Mouse (Mus musculus) cortical plate, adult 2 months (tissue): ENCODE results near the gene Nmrk2. TPM values are rescaled to one million over a fixed set of nuclear protein-coding genes. Genes with fewer than 3 reads are reported as not detected.
"Not testable (repeated sequence)": the region's sequence is repeated elsewhere in the genome, so short reads cannot be mapped to it uniquely, and the experiment has no call there.

Experiments used
- H3K27ac ChIP-seq: fragments of 200-500 bp; 2 replicates; pipeline ENCODE4 v1.5.1; 2012; ENCODE audit warnings: low read length, control low read depth, inconsistent platforms; ENCODE audit not compliant: insufficient read depth
- H3K4me1 ChIP-seq: fragments of 200-500 bp; 2 replicates; pipeline ENCODE4 v1.6.1; 2011; ENCODE audit warnings: low read length; ENCODE audit not compliant: control insufficient read depth, insufficient read depth
- H3K4me3 ChIP-seq: fragments of 200-500 bp; 2 replicates; pipeline ENCODE4 v1.5.1; 2011; ENCODE audit warnings: mild to moderate bottlenecking, low read length, control low read depth; ENCODE audit not compliant: insufficient read depth
- CTCF ChIP-seq: fragments of 200-500 bp; IDR thresholded peaks from 2 replicates; pipeline ENCODE4 v1.5.1; 2011; ENCODE audit warnings: mild to moderate bottlenecking, control low read depth, low read length; ENCODE audit not compliant: insufficient read depth; ENCODE audit errors: extremely low read depth
- POLR2A ChIP-seq: fragments of 200-500 bp; IDR thresholded peaks from 2 replicates; pipeline ENCODE4 v1.6.1; 2011; ENCODE audit warnings: mild to moderate bottlenecking, low read length, control low read depth; ENCODE audit not compliant: insufficient read depth; ENCODE audit errors: extremely low read depth
- polyA plus RNA-seq: library from polyadenylated mRNA; depleted of rRNA; stranded (reverse); fragments of >200 nt; gene quantifications from 2 replicates; pipeline ENCODE4 v1.2.3, GENCODE M21; 2012

Gene Nmrk2
- polyA plus RNA-seq, 1 experiment = 0.13 TPM

DNA sequence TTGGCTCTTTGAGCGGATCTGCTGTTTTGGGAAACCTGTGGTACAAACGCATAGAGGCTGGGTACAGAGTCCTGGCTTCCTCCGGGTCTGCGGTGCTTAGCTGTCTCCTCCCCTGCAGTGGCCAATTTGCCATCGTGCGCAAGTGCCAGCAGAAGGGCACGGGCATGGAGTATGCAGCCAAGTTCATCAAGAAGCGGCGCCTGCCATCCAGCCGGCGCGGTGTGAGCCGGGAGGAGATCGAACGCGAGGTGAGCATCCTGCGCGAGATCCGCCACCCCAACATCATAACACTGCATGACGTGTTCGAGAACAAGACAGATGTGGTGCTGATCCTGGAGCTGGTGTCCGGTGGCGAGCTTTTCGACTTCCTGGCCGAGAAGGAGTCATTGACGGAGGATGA, 12.0 kb downstream of the Nmrk2 start:
- TF ChIP-seq POLR2A (no peak), CTCF (no peak)
- 0 out of 2 replicates have a peak, but pooled peaks cover 2% of the 10 kb centered on the region for H3K4me1 ChIP-seq

DNA sequence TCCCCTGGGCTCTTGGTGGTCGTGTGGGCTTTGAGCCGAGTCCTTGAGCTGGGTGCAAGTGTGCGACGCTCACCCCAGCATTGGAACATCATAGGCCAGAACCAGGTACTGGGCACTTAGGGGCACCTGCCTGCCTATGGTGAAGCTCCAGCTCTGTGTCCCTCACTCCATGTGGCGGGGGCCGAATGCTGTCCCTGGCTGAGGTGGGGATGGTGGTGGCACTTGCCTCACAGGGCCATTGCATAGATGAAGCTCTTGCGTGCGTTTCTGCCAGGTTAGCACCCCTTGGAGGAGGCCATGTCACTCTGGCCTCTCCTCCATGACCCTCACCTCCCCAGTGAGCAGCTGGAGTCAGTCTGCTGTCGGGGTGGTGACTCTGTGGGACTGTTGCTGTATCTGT, 14.7 kb downstream of the Nmrk2 start:
- no peak overlapping the region for H3K27ac ChIP-seq
- TF ChIP-seq POLR2A (no peak), CTCF (no peak)
- H3K4me3 ChIP-seq = no peak overlapping the region
- peaks cover 2% of the 10 kb centered on the region for H3K4me1 ChIP-seq

More for the DNA sequence above, 12.0 kb downstream of the Nmrk2 start:
- Histone ChIP-seq H3K4me3 (no peak overlapping the region), H3K27ac (no peak overlapping the region)

DNA sequence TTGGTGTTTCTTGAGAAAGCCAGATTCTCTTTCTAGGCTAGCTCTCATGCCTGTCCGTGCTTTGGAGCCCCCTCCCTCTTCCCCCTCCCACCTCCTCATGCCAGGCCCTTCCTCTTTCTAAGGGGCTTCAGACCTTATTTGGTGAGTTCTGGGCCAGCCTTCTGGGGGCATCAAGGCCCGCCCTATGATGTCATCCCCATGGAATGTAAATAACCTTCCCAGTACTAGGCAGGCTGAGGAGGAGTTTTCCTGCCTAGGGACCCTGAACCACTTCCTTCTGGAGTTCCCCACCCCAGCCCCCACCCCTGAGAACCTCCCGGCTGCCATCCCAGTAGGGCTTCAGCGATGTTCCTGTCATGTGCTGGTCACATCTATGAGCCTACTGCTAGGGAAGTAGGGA, 17.1 kb downstream of the Nmrk2 start:
- Histone ChIP-seq H3K4me3 (no peak overlapping the region), H3K27ac (no peak overlapping the region), H3K4me1 (peaks cover 2% of the 10 kb centered on the region)
- no peak for TF ChIP-seq CTCF
- TF ChIP-seq POLR2A = no peak

DNA sequence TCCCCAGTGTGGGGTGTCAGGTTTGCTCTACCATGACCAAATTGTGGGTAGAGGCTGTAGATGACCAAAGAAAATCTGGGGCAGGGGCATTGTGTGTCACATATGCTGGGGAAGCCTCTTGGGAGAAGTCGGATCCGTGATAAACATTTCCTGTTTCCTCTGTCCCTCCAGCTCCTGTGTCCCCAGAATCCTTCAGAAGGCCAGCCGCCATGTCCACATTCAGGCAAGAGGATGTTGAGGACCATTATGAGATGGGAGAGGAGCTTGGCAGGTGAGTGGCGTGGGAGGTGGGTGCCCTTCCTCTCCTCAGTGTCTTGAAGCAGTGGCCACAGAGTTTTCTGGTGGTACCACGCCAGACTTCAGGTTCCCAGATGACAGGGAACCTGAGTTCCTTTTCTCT, 18.0 kb downstream of the Nmrk2 start, which contains the start of gene 4930442H23Rik:
4930442H23Rik (minus strand) TSS at position 45 of the 400 bp plus-strand sequence.
- TF ChIP-seq POLR2A (no peak), CTCF (no peak)
- H3K4me3 ChIP-seq = peak within 1 kb of the TSS; percentile 45
- peak within 1 kb of the TSS; percentile 33; the same call in 1 of the 2 replicates for H3K27ac ChIP-seq
- peaks cover 2% of the 10 kb centered on the region for H3K4me1 ChIP-seq

DNA sequence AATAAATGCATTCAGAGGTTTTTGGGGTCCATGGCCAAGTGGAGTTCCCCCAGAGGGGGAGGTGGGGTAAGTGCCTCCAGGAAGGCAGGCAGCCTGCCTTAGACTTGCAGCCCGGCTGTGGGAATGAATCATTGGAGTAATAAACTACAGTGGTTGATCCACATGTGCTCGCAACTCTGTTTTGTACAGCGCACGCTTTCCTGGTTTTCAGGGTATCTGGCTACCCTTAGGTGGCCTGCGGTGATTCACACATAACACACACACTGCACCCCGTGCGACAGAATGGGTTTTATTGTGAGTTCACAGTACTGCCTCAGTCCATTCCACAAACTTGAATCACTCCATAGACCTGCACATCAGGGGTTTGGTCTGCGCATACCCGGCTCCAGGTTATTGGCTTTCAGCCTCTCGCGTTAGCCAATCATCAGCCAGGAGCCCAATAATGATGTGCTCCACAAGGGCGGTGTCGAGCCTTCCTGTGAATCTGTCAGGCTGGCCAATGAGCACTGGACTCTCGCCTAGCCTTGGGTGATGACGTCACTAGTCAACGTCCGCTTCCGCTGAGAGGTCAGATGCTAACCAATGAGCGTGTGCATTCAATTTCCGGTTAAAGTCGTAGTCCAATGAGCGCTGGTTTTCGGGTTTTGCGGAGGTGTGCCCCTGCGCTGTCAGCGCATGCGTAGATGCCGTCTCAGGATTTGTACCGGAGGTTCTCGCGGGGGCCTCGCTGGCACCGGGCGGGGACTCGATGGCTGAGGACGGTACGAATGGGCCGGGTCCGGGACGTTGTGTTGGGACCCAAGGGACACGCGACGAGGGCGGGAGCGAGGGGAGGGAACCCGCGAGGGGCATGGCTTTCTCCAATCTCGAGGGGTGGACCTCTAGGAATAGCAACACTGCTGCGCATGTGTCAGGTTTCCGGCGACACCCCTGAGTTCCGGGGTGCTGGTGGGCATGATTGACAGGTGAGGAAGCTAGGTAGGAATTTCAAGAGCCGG, 19.2 kb downstream of the Nmrk2 start, which contains the start of gene Dapk3:
Dapk3 (plus strand) TSS at position 670 of the 998 bp plus-strand sequence.
- peak; percentile 88 for TF ChIP-seq POLR2A
- TF ChIP-seq CTCF = no peak
- H3K4me3 ChIP-seq = peak within 1 kb of the TSS; percentile 45
- peaks cover 3% of the 10 kb centered on the region for H3K4me1 ChIP-seq
- peak within 1 kb of the TSS; percentile 33; the same call in 1 of the 2 replicates for H3K27ac ChIP-seq

DNA sequence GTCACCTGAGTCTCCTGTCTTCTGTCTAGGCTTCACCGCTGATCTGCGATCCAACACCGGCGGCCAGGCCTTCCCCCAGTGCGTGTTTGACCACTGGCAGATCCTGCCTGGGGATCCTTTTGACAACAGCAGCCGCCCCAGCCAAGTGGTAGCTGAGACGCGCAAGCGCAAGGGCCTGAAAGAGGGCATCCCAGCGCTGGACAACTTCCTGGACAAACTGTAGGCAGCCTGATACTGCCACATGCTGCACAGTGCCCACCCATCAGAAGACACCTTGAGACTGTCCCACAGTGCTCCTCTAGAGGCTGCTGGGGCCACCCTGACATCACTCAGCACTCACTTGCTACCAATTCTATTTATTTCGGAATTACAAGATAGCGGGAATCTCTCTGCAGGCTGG, 20.0 kb downstream of the Nmrk2 start:
- H3K27ac ChIP-seq, H3K4me1 ChIP-seq, H3K4me3 ChIP-seq: not testable (repeated sequence)

DNA sequence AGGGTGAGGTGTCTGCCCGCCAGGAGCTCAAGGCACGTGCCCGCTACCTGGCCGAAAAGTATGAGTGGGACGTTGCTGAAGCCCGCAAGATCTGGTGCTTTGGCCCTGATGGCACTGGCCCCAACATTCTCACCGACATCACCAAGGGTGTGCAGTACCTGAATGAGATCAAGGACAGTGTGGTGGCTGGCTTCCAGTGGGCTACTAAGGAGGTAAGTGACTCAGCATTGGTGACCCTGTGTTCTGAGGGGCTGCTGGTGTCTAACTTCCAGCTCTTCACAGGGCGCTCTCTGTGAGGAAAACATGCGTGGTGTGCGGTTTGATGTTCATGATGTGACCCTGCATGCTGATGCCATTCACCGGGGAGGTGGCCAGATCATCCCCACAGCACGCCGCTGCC, 20.9 kb downstream of the Nmrk2 start:
- H3K4me3 ChIP-seq = no peak overlapping the region
- peaks cover 4% of the 10 kb centered on the region for H3K4me1 ChIP-seq
- no peak for TF ChIP-seq CTCF
- no peak for TF ChIP-seq POLR2A

DNA sequence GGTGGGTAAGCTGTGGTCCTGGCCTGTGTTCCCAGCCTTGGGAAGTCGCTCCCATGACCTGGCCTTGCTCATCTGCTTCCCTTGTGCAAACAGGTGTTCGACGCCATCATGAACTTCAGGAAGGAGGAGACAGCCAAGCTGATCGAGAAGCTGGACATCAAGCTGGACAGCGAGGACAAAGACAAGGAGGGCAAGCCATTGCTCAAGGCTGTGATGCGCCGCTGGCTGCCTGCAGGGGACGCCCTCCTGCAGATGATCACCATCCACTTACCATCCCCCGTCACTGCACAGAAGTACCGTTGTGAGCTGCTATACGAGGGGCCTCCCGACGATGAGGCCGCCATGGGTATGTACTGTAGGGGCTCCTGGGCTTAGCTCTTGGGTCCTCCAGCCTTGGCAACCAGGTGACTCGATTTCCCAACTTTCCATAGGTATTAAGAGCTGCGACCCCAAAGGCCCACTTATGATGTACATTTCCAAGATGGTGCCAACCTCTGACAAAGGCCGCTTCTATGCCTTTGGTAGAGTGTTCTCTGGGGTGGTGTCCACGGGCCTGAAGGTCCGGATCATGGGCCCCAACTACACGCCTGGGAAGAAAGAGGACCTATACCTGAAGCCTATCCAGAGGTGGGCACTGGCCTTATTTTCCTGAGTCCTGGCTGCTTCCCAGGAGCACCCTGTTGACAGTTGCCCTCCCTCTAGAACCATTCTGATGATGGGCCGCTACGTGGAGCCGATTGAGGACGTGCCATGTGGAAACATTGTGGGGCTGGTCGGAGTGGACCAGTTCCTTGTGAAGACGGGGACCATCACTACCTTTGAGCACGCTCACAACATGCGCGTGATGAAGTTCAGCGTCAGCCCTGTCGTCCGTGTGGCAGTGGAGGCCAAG, 22.2 kb downstream of the Nmrk2 start:
- Histone ChIP-seq H3K27ac (no peak overlapping the region), H3K4me3 (no peak overlapping the region), H3K4me1 (peaks cover 7% of the 10 kb centered on the region)
- TF ChIP-seq CTCF (no peak), POLR2A (no peak)

More for the DNA sequence above, 20.9 kb downstream of the Nmrk2 start:
- no peak overlapping the region for H3K27ac ChIP-seq

DNA sequence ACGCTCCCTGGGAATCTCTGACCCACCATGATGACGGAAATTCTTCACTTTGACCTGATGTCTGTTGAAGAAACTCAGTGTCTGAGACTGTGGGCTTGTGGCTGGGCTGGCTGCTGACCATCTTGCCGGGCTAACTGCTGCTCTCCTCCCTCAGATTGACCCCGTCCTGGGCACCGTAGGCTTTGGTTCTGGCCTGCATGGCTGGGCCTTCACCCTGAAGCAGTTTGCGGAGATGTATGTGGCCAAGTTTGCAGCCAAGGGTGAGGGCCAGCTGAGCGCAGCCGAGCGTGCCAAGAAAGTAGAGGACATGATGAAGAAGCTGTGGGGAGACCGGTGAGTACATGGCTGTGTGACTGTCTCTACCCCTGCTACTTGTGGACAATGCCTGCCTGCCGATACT, 22.9 kb downstream of the Nmrk2 start:
- TF ChIP-seq POLR2A = no peak
- TF ChIP-seq CTCF = no peak
- H3K4me3 ChIP-seq = no peak overlapping the region
- H3K4me1 ChIP-seq = peaks cover 7% of the 10 kb centered on the region
- H3K27ac ChIP-seq = no peak overlapping the region
